Mouse (Mus musculus): Measurements from ENCODE around the gene Gng12.

DNA sequence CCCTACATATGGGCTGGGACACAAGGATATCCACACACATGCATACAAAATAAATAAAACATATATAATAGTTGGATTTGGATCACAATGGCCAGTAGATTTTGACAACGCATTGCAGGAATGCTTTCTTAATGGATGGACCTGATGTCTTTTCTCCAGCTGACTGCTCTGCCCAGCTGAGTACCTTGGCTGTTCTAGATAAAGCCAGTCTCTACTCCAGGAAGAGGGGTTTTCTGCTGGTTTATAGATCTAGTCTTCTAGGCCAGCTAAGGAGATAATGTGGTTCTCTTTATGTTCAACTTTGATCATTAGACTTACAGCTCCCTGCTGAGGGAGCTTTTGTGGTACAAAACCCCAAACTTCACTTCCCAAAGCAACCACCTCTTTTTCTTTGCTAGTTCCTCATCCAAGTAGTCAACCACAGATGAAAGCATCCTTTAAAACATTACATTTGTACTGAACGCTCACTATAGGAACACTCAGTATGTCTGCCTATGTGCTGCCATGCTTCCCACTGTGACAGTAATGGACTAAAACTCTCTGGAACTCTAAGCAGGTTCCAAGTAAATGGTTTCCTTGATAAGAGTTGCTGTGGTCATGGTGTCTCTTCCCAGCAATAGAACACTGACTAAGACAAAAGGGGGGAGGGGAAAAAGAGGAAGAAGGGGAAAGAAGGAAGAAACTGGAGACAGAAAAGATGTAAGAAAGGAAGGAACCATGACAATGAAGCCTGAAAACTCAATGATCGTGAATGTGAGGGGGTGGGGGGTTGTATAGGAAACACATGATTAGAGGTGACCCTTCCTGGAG, 5.6 kb upstream of the Gng12 start:
- no peak for TF ChIP-seq GATA1 (IDR thresholded peaks at IDR 0.05; ENCODE audit: low read length)
- TF ChIP-seq TAL1 (IDR thresholded peaks at IDR 0.05; ENCODE audit: low read length) = no peak

Measured in erythroblast, embryonic 14.5 days (primary cell).